Mouse (Mus musculus) hindbrain, embryonic 11.5 days (tissue): ENCODE results near the gene Heatr3. TPM values are rescaled to one million over a fixed set of nuclear protein-coding genes. Genes with fewer than 3 reads are reported as not detected.
A peak's percentile ranks its signal among the peaks of the same experiment; 100 is the strongest.

Experiments used
- ATAC-seq: fragments of 200-750 bp; cut with Nextera tagmentation; 2 replicates; pipeline ENCODE4 v1.8.0; 2017; ENCODE audit warnings: mild to moderate bottlenecking, moderate TSS enrichment, moderate library complexity; ENCODE audit not compliant: low FRiP score
- DNase-seq: peaks from one replicate; pipeline ENCODE4 v3.0.0-alpha.2; 2015; ENCODE audit warnings: low spot score
- H3K27ac ChIP-seq: fragments of 300-500 bp; sonication (generic); 2 replicates; pipeline ENCODE4 v1.5.1; 2014; ENCODE audit warnings: mild to moderate bottlenecking, low read depth, low read length
- H3K27me3 ChIP-seq: fragments of 300-500 bp; sonication (generic); 2 replicates; pipeline ENCODE4 v1.6.1; 2014; ENCODE audit warnings: mild to moderate bottlenecking, low read length, moderate library complexity, mixed read lengths; ENCODE audit not compliant: control insufficient read depth, insufficient read depth
- H3K36me3 ChIP-seq: fragments of 300-500 bp; sonication (generic); 2 replicates; pipeline ENCODE4 v1.6.1; 2014; ENCODE audit warnings: mild to moderate bottlenecking, low read length, moderate library complexity, mixed read lengths; ENCODE audit not compliant: control insufficient read depth, insufficient read depth
- H3K4me1 ChIP-seq: fragments of 300-500 bp; sonication (generic); replicated peaks from 2 replicates; pipeline ENCODE4 v1.6.1; 2014; ENCODE audit warnings: low read length, mixed read lengths; ENCODE audit not compliant: control insufficient read depth, insufficient read depth
- H3K4me2 ChIP-seq: fragments of 300-500 bp; sonication (generic); replicated peaks from 2 replicates; pipeline ENCODE4 v1.6.1; 2014; ENCODE audit warnings: mild to moderate bottlenecking, low read depth, low read length
- H3K4me3 ChIP-seq: fragments of 300-500 bp; sonication (generic); 2 replicates; pipeline ENCODE4 v1.5.1; 2014; ENCODE audit warnings: low read depth, low read length
- H3K9ac ChIP-seq: fragments of 300-500 bp; sonication (generic); 2 replicates; pipeline ENCODE4 v1.6.1; 2014; ENCODE audit warnings: low read depth, low read length
- H3K9me3 ChIP-seq: fragments of 300-500 bp; sonication (generic); 2 replicates; pipeline ENCODE4 v1.6.1; 2016; ENCODE audit warnings: low read length; ENCODE audit not compliant: control insufficient read depth
- WGBS: fragments of 180-500 bp; shearing (Covaris S2); extraction: QIAGEN DNeasy Blood & Tissue Kit; methylation state at CpG from one replicate; pipeline ENCODE4 v1.1.7; 2014; 5-methylcytosine and 5-hydroxymethylcytosine counted together
- polyA plus RNA-seq: library from polyadenylated mRNA; unstranded; fragments of >200 nt; fragmentation: Nextera tagmentation; extraction: Ambion mirVana; gene quantifications from 2 replicates; pipeline ENCODE4 v1.2.1, GENCODE M21; 2014

Gene Heatr3
- polyA plus RNA-seq, 1 experiment from 2014 or later = 47.9 TPM

DNA sequence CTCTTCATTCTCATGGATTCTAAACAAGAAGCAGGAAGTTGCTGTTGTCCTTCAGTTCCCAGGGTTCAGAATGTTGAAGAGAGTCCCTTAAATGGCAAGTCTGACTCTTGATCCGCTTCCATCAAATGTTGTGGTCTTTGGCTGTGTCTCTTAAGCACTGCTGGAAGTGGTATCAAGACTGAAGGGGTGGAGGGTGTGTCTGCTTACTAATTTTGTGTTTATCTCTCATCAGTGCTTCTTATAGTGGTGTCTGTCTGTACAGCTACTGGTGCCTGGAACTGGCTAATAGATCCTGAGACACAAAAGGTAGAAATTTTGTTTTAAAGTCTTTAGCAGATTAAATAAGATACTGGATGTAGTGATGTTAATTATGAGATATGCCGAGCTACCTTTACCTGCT is 12.8 kb upstream of the Heatr3 start:
- no peaks in the 10 kb centered on the region for H3K9me3 ChIP-seq
- H3K4me2 ChIP-seq = no peak overlapping the region
- no peak for DNase-seq
- no peak overlapping the region for H3K27ac ChIP-seq
- H3K9ac ChIP-seq = no peak overlapping the region
- no peak overlapping the region for H3K4me3 ChIP-seq
- no peak for ATAC-seq
- H3K4me1 ChIP-seq = no peaks in the 10 kb centered on the region
- H3K27me3 ChIP-seq = no peaks in the 10 kb centered on the region
- peaks cover 2% of the 10 kb centered on the region; the same call in 1 of the 2 replicates for H3K36me3 ChIP-seq
- WGBS = 95% methylated on average over 2 of the region's 2 CpGs

- H3K36me3 ChIP-seq = 0 out of 2 replicates have a peak, but pooled peaks cover 2% of the 10 kb centered on the region
- H3K9me3 ChIP-seq = no peaks in the 10 kb centered on the region
- DNase-seq (no peak), ATAC-seq (no peak)
- no peaks in the 10 kb centered on the region for H3K27me3 ChIP-seq
- H3K4me2 ChIP-seq = no peak overlapping the region
- H3K4me1 ChIP-seq = no peaks in the 10 kb centered on the region
- 95% methylated on average over 4 of the region's 4 CpGs for WGBS
- H3K4me3 ChIP-seq = no peak overlapping the region
- H3K27ac ChIP-seq = no peak overlapping the region
- no peak overlapping the region for H3K9ac ChIP-seq
Observed at GRCm38 (mm10) chr8:88129397-88129796, 8.3 kb upstream of the Heatr3 start.

GRCm38 (mm10) chr8:88130754-88131317 is 6.8 kb upstream of the Heatr3 start:
- no peak overlapping the region for H3K4me2 ChIP-seq
- no peak overlapping the region for H3K9ac ChIP-seq
- DNase-seq (no peak), ATAC-seq (no peak)
- H3K9me3 ChIP-seq = no peaks in the 10 kb centered on the region
- WGBS = 77% methylated on average over 7 of the region's 7 CpGs
- H3K27me3 ChIP-seq = no peaks in the 10 kb centered on the region
- 0 out of 2 replicates have a peak, but pooled peaks cover 2% of the 10 kb centered on the region for H3K36me3 ChIP-seq
- no peak overlapping the region for H3K27ac ChIP-seq
- no peaks in the 10 kb centered on the region for H3K4me1 ChIP-seq
- no peak overlapping the region for H3K4me3 ChIP-seq

DNA sequence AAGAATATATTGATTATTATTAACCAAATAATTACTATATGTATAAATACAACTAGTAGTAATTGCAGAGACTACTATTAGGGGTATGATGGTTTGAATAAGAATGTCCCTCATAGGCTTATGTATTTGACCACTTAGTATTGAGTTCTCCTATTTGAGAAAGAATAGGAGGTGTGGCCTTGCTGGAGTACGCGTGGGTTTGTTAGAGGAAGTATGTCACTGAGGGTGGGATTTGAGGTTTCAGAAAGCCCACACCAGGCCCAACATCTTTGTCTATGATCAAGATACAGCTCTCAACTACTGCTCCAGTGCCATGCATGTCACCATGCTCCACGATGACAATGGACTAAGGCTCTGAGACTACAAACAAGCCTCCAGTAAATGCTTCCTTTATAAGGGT is 1.6 kb downstream of the Heatr3 start:
- Histone ChIP-seq H3K9ac (no peak overlapping the region), H3K27ac (no peak overlapping the region), H3K27me3 (no peaks in the 10 kb centered on the region), H3K4me1 (0 out of 2 replicates have a peak, but pooled peaks cover 3% of the 10 kb centered on the region), H3K4me3 (no peak overlapping the region), H3K9me3 (no peaks in the 10 kb centered on the region), H3K4me2 (no peak overlapping the region), H3K36me3 (no peaks in the 10 kb centered on the region)
- DNase-seq = no peak
- 92% methylated on average over 3 of the region's 3 CpGs for WGBS
- no peak for ATAC-seq

GRCm38 (mm10) chr8:88141629-88142028 is 4.0 kb downstream of the Heatr3 start:
- ATAC-seq (no peak), DNase-seq (no peak)
- Histone ChIP-seq H3K4me3 (no peak overlapping the region), H3K36me3 (no peaks in the 10 kb centered on the region), H3K4me2 (no peak overlapping the region), H3K4me1 (0 out of 2 replicates have a peak, but pooled peaks cover 3% of the 10 kb centered on the region), H3K9ac (no peak overlapping the region), H3K9me3 (no peaks in the 10 kb centered on the region), H3K27me3 (no peaks in the 10 kb centered on the region), H3K27ac (no peak overlapping the region)
- WGBS = 91% methylated on average over 3 of the region's 3 CpGs

DNA sequence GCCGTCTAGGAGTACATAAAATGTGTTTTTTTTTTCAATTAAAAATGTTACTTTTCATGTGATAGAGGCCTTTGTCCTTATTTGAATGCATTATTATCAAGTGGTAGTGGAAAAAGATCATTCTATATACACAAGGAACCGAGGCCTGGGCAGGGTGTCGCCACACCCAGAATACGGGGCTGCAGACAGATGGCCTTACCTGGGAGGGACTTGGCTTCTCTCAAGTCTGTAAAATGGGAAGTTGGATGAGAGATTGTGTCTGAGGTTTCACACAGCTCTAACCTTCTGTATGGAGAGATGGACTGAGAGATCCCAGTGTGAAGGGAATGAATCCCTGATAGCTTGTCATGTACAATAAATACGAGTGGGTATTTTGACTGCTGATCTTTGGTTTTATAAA is 6.4 kb downstream of the Heatr3 start:
- Histone ChIP-seq H3K4me2 (no peak overlapping the region), H3K27me3 (no peaks in the 10 kb centered on the region), H3K27ac (no peak overlapping the region), H3K4me3 (no peak overlapping the region), H3K9ac (no peak overlapping the region), H3K4me1 (no peaks in the 10 kb centered on the region), H3K9me3 (no peaks in the 10 kb centered on the region), H3K36me3 (peaks cover 4% of the 10 kb centered on the region; the same call in 1 of the 2 replicates)
- 88% methylated on average over 5 of the region's 5 CpGs for WGBS
- ATAC-seq = no peak
- DNase-seq = no peak

- H3K9ac ChIP-seq = no peak overlapping the region
- DNase-seq = no peak
- H3K36me3 ChIP-seq = peaks cover 4% of the 10 kb centered on the region; the same call in 1 of the 2 replicates
- no peak overlapping the region for H3K4me3 ChIP-seq
- no peak for ATAC-seq
- no peaks in the 10 kb centered on the region for H3K4me1 ChIP-seq
- H3K27ac ChIP-seq = no peak overlapping the region
- H3K9me3 ChIP-seq = no peaks in the 10 kb centered on the region
- 89% methylated on average over 6 of the region's 6 CpGs for WGBS
- H3K4me2 ChIP-seq = no peak overlapping the region
- H3K27me3 ChIP-seq = no peaks in the 10 kb centered on the region
Observed at GRCm38 (mm10) chr8:88150910-88151371, 13.3 kb downstream of the Heatr3 start.

GRCm38 (mm10) chr8:88160237-88160995 is 22.8 kb downstream of the Heatr3 start:
- Histone ChIP-seq H3K9ac (no peak overlapping the region), H3K4me1 (no peaks in the 10 kb centered on the region), H3K9me3 (no peaks in the 10 kb centered on the region), H3K4me2 (no peak overlapping the region), H3K27ac (no peak overlapping the region), H3K36me3 (peaks cover 7% of the 10 kb centered on the region), H3K4me3 (no peak overlapping the region), H3K27me3 (no peaks in the 10 kb centered on the region)
- DNase-seq (no peak), ATAC-seq (no peak)
- 92% methylated on average over 9 of the region's 10 CpGs for WGBS

GRCm38 (mm10) chr8:88161439-88161838 is 23.8 kb downstream of the Heatr3 start:
- Histone ChIP-seq H3K9me3 (no peaks in the 10 kb centered on the region), H3K27me3 (no peaks in the 10 kb centered on the region), H3K4me1 (no peaks in the 10 kb centered on the region), H3K9ac (no peak overlapping the region), H3K4me3 (no peak overlapping the region), H3K4me2 (no peak overlapping the region), H3K36me3 (peaks cover 7% of the 10 kb centered on the region), H3K27ac (no peak overlapping the region)
- 76% methylated on average over 5 of the region's 5 CpGs for WGBS
- DNase-seq = peak; percentile 84
- no peak for ATAC-seq
